Mouse (Mus musculus): ENCODE results near the gene Spo11.

GRCm38 (mm10) chr2:173039041-173039440 is 61.5 kb downstream of the Spo11 start:
- no peak for TF ChIP-seq CTCF (IDR thresholded peaks at IDR 0.05; ENCODE audit: extremely low read depth, insufficient read depth, low read length)
- TF ChIP-seq POLR2A (IDR thresholded peaks at IDR 0.05; ENCODE audit: extremely low read depth, insufficient read depth, low read length): no peak

Measured in cortical plate, adult 2 months (tissue).